Mouse (Mus musculus) lung, embryonic 15.5 days (tissue): Measurements from ENCODE around the gene Acbd7. TPM values are rescaled to one million over a fixed set of nuclear protein-coding genes. Genes with fewer than 3 reads are reported as not detected.

Experiments
- polyA plus RNA-seq: library from polyadenylated mRNA; unstranded; fragments of >200 nt; fragmentation: Nextera tagmentation; extraction: Ambion mirVana; gene quantifications from 2 replicates; pipeline ENCODE4 v1.2.1, GENCODE M21; 2015

Acbd7 gene
- polyA plus RNA-seq, 1 experiment from 2014 or later: 1.1 TPM

Other genes starting within 250 kb of the Acbd7 start
- 51.7 and 56.2 TPM in 2 replicates for gene Fam171a1, start 221.9 kb upstream of the Acbd7 start, polyA plus RNA-seq
- 37.9 and 42.1 TPM in 2 replicates for gene Nmt2, start 52.0 kb upstream of the Acbd7 start, polyA plus RNA-seq
- gene Rpp38, start 3.5 kb upstream of the Acbd7 start, polyA plus RNA-seq: 18.3 and 19.6 TPM in 2 replicates
- gene Olah, start 61.0 kb downstream of the Acbd7 start, polyA plus RNA-seq: not detected in 2 replicates
- gene Meig1, start 86.5 kb downstream of the Acbd7 start, polyA plus RNA-seq: 9.8 and 10.8 TPM in 2 replicates
- 6.1 and 6.2 TPM in 2 replicates for gene Dclre1c, start 88.0 kb downstream of the Acbd7 start, polyA plus RNA-seq
- 17.1 and 20.7 TPM in 2 replicates for gene Suv39h2, start 138.9 kb downstream of the Acbd7 start, polyA plus RNA-seq
- 4.9 and 5.7 TPM in 2 replicates for gene Gm45902, start 176.6 kb downstream of the Acbd7 start, polyA plus RNA-seq
- 119 and 120 TPM in 2 replicates for gene Hspa14, start 176.6 kb downstream of the Acbd7 start, polyA plus RNA-seq
- gene Cdnf, start 176.9 kb downstream of the Acbd7 start, polyA plus RNA-seq: 0.12 and 0.14 TPM in 2 replicates
- gene Fam107b, start 234.3 kb downstream of the Acbd7 start, polyA plus RNA-seq: 27.9 and 31.8 TPM in 2 replicates